Mouse (Mus musculus) forebrain, embryonic 16.5 days (tissue): ENCODE measurements around the gene Capn11. TPM values are rescaled to one million over a fixed set of nuclear protein-coding genes. Genes with fewer than 3 reads are reported as not detected.
"Not testable (repeated sequence)": the region's sequence is repeated elsewhere in the genome, so short reads cannot be mapped to it uniquely, and the experiment has no call there.

ENCODE experiments used
- ATAC-seq: fragments of 200-750 bp; cut with Nextera tagmentation; 2 replicates; pipeline ENCODE4 v1.8.0; 2017; ENCODE audit warnings: mild to moderate bottlenecking, moderate library complexity
- H3K27ac ChIP-seq: fragments of 300-500 bp; sonication (generic); 2 replicates; pipeline ENCODE4 v1.5.1; 2014; ENCODE audit warnings: low read length, control low read depth
- H3K27me3 ChIP-seq: fragments of 300-500 bp; sonication (generic); replicated peaks from 2 replicates; pipeline ENCODE4 v1.6.1; 2014; ENCODE audit warnings: low read length; ENCODE audit not compliant: control insufficient read depth, insufficient read depth
- H3K36me3 ChIP-seq: fragments of 300-500 bp; sonication (generic); 2 replicates; pipeline ENCODE4 v1.6.1; 2014; ENCODE audit not compliant: control insufficient read depth, insufficient read depth
- H3K4me1 ChIP-seq: fragments of 300-500 bp; sonication (generic); replicated peaks from 2 replicates; pipeline ENCODE4 v1.6.1; 2014; ENCODE audit warnings: low read length; ENCODE audit not compliant: control insufficient read depth, insufficient read depth
- H3K4me2 ChIP-seq: fragments of 300-500 bp; sonication (generic); 2 replicates; pipeline ENCODE4 v1.6.1; 2014; ENCODE audit warnings: mild to moderate bottlenecking, low read length, control low read depth
- H3K4me3 ChIP-seq: fragments of 300-500 bp; sonication (generic); replicated peaks from 2 replicates; pipeline ENCODE4 v1.5.1; 2014; ENCODE audit warnings: mild to moderate bottlenecking, low read length, control low read depth
- H3K9ac ChIP-seq: fragments of 300-500 bp; sonication (generic); replicated peaks from 2 replicates; pipeline ENCODE4 v1.6.1; 2014; ENCODE audit warnings: low read depth, low read length, control low read depth
- H3K9me3 ChIP-seq: fragments of 300-500 bp; sonication (generic); 2 replicates; pipeline ENCODE4 v1.6.1; 2016; ENCODE audit warnings: low read length; ENCODE audit not compliant: control insufficient read depth
- WGBS: fragments of 180-500 bp; shearing (Covaris S2); extraction: QIAGEN DNeasy Blood & Tissue Kit; methylation state at CpG from one replicate; pipeline ENCODE4 v1.1.7; 2014; 5-methylcytosine and 5-hydroxymethylcytosine counted together
- polyA plus RNA-seq: library from polyadenylated mRNA; unstranded; fragments of >200 nt; fragmentation: Nextera tagmentation; extraction: Ambion mirVana; gene quantifications from 2 replicates; pipeline ENCODE4 v1.2.1, GENCODE M21; 2015

The Capn11 gene
- polyA plus RNA-seq, 1 experiment from 2014 or later = 0.85 TPM

- H3K36me3 ChIP-seq, H3K4me1 ChIP-seq, H3K27ac ChIP-seq, H3K4me3 ChIP-seq, H3K27me3 ChIP-seq, H3K9ac ChIP-seq, H3K9me3 ChIP-seq, ATAC-seq, H3K4me2 ChIP-seq: not testable (repeated sequence)
- 90% methylated on average over 8 of the region's 8 CpGs for WGBS
These were observed 35.7 kb downstream of the Capn11 start for GRCm38 (mm10) chr17:45623425-45623824.

- no peak overlapping the region for H3K27ac ChIP-seq
- H3K9ac ChIP-seq = no peak overlapping the region
- no peak for ATAC-seq
- H3K4me3 ChIP-seq = no peak overlapping the region
- H3K9me3 ChIP-seq = no peaks in the 10 kb centered on the region
- WGBS = 42% methylated on average over 20 of the region's 20 CpGs
- H3K4me1 ChIP-seq = no peaks in the 10 kb centered on the region
- no peak overlapping the region for H3K4me2 ChIP-seq
- no peaks in the 10 kb centered on the region for H3K36me3 ChIP-seq
- H3K27me3 ChIP-seq = no peaks in the 10 kb centered on the region
These were observed 39.5 kb downstream of the Capn11 start for GRCm38 (mm10) chr17:45619386-45620256.

DNA sequence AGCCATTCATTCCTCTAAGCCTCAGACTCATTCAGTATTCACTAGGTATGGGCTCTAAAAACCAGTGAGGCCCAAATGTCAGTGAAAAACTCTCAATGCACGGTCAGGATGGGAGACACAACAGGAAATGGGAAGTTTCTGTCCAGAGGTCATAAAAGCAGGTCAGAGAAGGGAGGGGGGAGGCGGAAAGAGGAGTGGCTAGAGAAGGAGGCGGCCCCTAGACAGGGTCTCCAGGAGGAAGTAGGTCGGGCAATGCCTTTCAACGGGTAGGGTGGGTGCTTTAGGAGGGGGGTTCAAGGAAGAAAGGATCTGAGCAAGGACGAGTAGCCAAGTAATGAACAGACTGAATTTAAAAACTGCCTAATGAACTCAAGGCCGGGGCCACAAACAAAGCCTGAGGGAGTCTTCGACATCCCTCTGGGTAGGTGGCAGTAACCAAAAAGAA, 40.2 kb downstream of the Capn11 start:
- ATAC-seq = no peak
- 19% methylated on average over 8 of the region's 8 CpGs for WGBS
- Histone ChIP-seq H3K36me3 (no peaks in the 10 kb centered on the region), H3K4me2 (no peak overlapping the region), H3K4me1 (no peaks in the 10 kb centered on the region), H3K9ac (no peak overlapping the region), H3K4me3 (no peak overlapping the region), H3K27ac (no peak overlapping the region), H3K9me3 (no peaks in the 10 kb centered on the region), H3K27me3 (no peaks in the 10 kb centered on the region)

DNA sequence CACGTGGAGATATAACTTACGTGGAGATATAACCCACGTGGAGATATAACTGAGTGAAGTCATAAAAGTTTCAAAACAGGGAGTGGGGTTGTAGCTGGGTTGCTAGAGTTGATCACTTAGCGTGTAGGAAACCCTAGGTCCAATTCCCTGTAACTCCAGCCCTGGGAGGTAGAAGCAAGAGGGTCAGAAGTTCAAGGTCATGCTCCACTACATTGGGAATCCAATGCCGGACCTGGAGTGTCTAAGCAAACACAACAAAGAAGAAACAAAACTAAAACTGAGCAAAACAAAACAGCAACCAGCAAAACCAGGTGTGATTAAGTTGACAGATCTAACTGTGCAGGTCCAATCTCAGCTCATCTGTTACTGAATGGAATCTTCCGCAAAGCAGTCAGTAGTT, 41.5 kb downstream of the Capn11 start:
- Histone ChIP-seq H3K9me3 (no peaks in the 10 kb centered on the region), H3K4me3 (no peak overlapping the region), H3K4me2 (no peak overlapping the region), H3K4me1 (no peaks in the 10 kb centered on the region), H3K27ac (no peak overlapping the region), H3K9ac (no peak overlapping the region), H3K36me3 (no peaks in the 10 kb centered on the region), H3K27me3 (no peaks in the 10 kb centered on the region)
- WGBS = 91% methylated on average over 6 of the region's 6 CpGs
- ATAC-seq = no peak

DNA sequence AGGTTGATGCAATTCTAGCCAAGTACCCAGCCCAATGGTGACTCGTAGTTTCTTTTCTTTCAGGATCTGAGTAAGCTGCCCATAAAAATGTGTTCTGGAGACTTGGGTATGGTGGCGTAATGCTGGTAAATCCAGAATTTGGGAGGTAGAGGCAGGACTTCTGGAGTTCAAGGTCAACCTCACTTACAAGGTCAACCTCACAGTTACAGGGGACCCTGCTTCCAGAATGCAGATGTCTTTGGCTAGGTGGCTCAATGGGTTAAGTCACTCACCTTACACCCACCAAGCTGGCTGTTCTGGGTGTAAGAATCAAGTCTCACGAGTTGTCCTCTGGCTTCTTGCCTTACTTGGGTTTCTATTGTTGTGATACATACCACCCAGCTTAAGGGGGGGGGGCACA, 42.4 kb downstream of the Capn11 start:
- WGBS = 81% methylated on average over 3 of the region's 3 CpGs

GRCm38 (mm10) chr17:45616046-45616650, 43.0 kb downstream of the Capn11 start:
- no peak overlapping the region for H3K9ac ChIP-seq
- no peak overlapping the region for H3K4me2 ChIP-seq
- 75% methylated on average over 4 of the region's 4 CpGs for WGBS
- no peaks in the 10 kb centered on the region for H3K27me3 ChIP-seq
- H3K9me3 ChIP-seq = no peaks in the 10 kb centered on the region
- H3K4me3 ChIP-seq = no peak overlapping the region
- no peak overlapping the region for H3K27ac ChIP-seq
- no peaks in the 10 kb centered on the region for H3K36me3 ChIP-seq
- no peaks in the 10 kb centered on the region for H3K4me1 ChIP-seq
- ATAC-seq = no peak

More for the DNA sequence above, 42.4 kb downstream of the Capn11 start:
- Histone ChIP-seq H3K36me3 (no peaks in the 10 kb centered on the region), H3K9me3 (no peaks in the 10 kb centered on the region), H3K4me1 (no peaks in the 10 kb centered on the region), H3K27me3 (no peaks in the 10 kb centered on the region), H3K27ac (no peak overlapping the region), H3K4me2 (no peak overlapping the region), H3K9ac (no peak overlapping the region), H3K4me3 (no peak overlapping the region)
- ATAC-seq = no peak

DNA sequence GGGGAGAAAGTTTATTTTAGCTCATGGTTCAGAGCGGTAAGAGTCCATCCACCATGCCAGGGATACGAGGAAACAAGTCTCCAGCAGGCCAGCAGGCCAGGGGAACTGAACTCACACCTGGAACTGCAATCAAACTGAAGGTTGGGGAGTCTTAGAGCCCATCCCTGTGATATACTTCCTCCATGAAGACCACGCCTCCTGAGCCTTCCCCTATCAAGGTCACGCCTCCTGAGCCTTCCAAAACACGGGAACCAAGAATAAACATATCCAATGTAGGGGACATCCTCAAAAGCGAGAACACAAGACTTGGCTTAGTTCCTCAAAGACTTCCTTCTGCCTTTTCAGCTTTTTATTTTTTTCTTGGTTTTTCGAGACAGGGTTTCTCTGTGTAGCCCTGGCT, 46.2 kb downstream of the Capn11 start:
- no peak overlapping the region for H3K4me2 ChIP-seq
- H3K4me1 ChIP-seq = no peaks in the 10 kb centered on the region
- H3K27ac ChIP-seq = no peak overlapping the region
- no peak overlapping the region for H3K4me3 ChIP-seq
- no peak overlapping the region for H3K9ac ChIP-seq
- no peaks in the 10 kb centered on the region for H3K36me3 ChIP-seq
- H3K9me3 ChIP-seq = no peaks in the 10 kb centered on the region
- no peak for ATAC-seq
- 88% methylated on average over 7 of the region's 7 CpGs for WGBS
- H3K27me3 ChIP-seq = no peaks in the 10 kb centered on the region

- Histone ChIP-seq H3K4me2 (no peak overlapping the region), H3K4me1 (no peaks in the 10 kb centered on the region), H3K4me3 (no peak overlapping the region), H3K9me3 (peaks cover 4% of the 10 kb centered on the region), H3K27me3 (no peaks in the 10 kb centered on the region), H3K9ac (no peak overlapping the region), H3K36me3 (no peaks in the 10 kb centered on the region), H3K27ac (no peak overlapping the region)
- no peak for ATAC-seq
- 86% methylated on average over 8 of the region's 8 CpGs for WGBS
These were observed 47.1 kb downstream of the Capn11 start for GRCm38 (mm10) chr17:45612008-45612407.

- Histone ChIP-seq H3K9me3 (peaks cover 4% of the 10 kb centered on the region), H3K27me3 (no peaks in the 10 kb centered on the region), H3K27ac (no peak overlapping the region), H3K9ac (no peak overlapping the region), H3K4me2 (no peak overlapping the region), H3K36me3 (no peaks in the 10 kb centered on the region), H3K4me1 (no peaks in the 10 kb centered on the region), H3K4me3 (no peak overlapping the region)
- WGBS = 27% methylated on average over 5 of the region's 5 CpGs
- ATAC-seq = no peak
These were observed 48.8 kb downstream of the Capn11 start for GRCm38 (mm10) chr17:45610144-45610866.
